In the genomic region with DNA sequence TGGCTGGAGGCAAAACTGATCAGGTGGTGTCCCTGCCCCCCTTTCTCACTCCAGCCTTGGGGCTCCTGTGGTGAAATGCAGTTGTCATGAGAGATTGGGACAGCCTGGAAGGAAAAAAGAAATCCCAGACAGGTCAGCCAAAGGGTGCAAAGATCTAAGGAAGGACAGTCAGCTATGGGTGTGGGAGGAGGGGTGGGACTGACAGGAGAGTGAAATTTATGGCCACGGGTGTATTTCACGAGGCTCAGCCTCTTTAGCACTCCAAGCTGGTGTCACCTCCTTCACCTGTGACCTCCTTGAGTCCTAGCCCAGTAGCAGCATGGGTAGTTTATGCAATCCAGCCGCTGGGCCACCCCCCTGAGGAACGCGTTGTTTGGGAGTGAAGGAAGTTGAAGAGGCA, we compare ENCODE assay signal across 11 mouse cellular contexts.
DNase-seq lines count a peak whose midpoint lies in the region; ATAC-seq lines count a peak whose summit lies in the region.
"Had no signal": no experiment of that assay in that cellular context is flagged by ENCODE, and none has a peak within 500 bp of the region (broad histone marks: within the 10 kb centered on the region; RNA-seq: fewer than 3 reads in every experiment).

No protein-coding gene starts in this region.

- H3K4me1 ChIP-seq in heart, embryonic 10.5 days: peaks cover 75% of the 10 kb centered on the region
- H3K4me1 ChIP-seq in intestine, embryonic 14.5 days (replicated peaks; ENCODE audit: control insufficient read depth, insufficient read depth, low read length): peaks cover 10% of the 10 kb centered on the region; the same call in 1 of the 2 replicates
- peaks cover 16% of the 10 kb centered on the region; the same call in 1 of the 2 replicates for H3K4me1 ChIP-seq in liver, embryonic 11.5 days (replicated peaks; ENCODE audit: control insufficient read depth, insufficient read depth, low read length)
- H3K4me1 ChIP-seq in forebrain, embryonic 11.5 days (replicated peaks; ENCODE audit: control insufficient read depth, insufficient read depth, low read length): no peaks in the 10 kb centered on the region; the same call in 1 of the 2 replicates
- peaks cover 29% of the 10 kb centered on the region for H3K4me1 ChIP-seq in hindbrain, embryonic 10.5 days (replicated peaks)

- WGBS in heart, embryonic 10.5 days: 28% methylated on average over 5 of the region's 5 CpGs
- 17% methylated on average over 5 of the region's 5 CpGs for WGBS in intestine, embryonic 14.5 days
- 40% methylated on average over 5 of the region's 5 CpGs for WGBS in liver, embryonic 11.5 days
- 79% methylated on average over 5 of the region's 5 CpGs for WGBS in forebrain, embryonic 11.5 days
- WGBS in hindbrain, embryonic 10.5 days: 60% methylated on average over 5 of the region's 5 CpGs

- no peaks in the 10 kb centered on the region for H3K27me3 ChIP-seq in heart, embryonic 10.5 days (ENCODE audit: insufficient read depth, poor library complexity, severe bottlenecking)
- no peaks in the 10 kb centered on the region for H3K27me3 ChIP-seq in intestine, embryonic 14.5 days (replicated peaks; ENCODE audit: control insufficient read depth, insufficient read depth, low read length)
- no peaks in the 10 kb centered on the region for H3K27me3 ChIP-seq in liver, embryonic 11.5 days (replicated peaks; ENCODE audit: control insufficient read depth, insufficient read depth, low read length)
- no peaks in the 10 kb centered on the region for H3K27me3 ChIP-seq in forebrain, embryonic 11.5 days (ENCODE audit: control insufficient read depth, insufficient read depth, low read length)
- no peaks in the 10 kb centered on the region for H3K27me3 ChIP-seq in hindbrain, embryonic 10.5 days (ENCODE audit: insufficient read depth, poor library complexity, severe bottlenecking)
- H3K27me3 ChIP-seq: midbrain, embryonic 12.5 days had no signal

- peak overlapping the region; percentile 77 for H3K27ac ChIP-seq in heart, embryonic 10.5 days
- no peak overlapping the region for H3K27ac ChIP-seq in intestine, embryonic 14.5 days (ENCODE audit: low read depth)
- no peak overlapping the region for H3K27ac ChIP-seq in liver, embryonic 11.5 days (ENCODE audit: low read depth, low read length)
- no peak overlapping the region for H3K27ac ChIP-seq in forebrain, embryonic 11.5 days (ENCODE audit: low read depth, low read length)
- no peak overlapping the region for H3K27ac ChIP-seq in hindbrain, embryonic 10.5 days
- H3K27ac ChIP-seq: midbrain, embryonic 12.5 days had no signal

- H3K4me3 ChIP-seq in heart, embryonic 10.5 days: peak overlapping the region; percentile 18; the same call in 1 of the 2 replicates
- no peak overlapping the region for H3K4me3 ChIP-seq in intestine, embryonic 14.5 days (ENCODE audit: low read depth, low read length)
- H3K4me3 ChIP-seq in liver, embryonic 11.5 days (ENCODE audit: low read depth, low read length): no peak overlapping the region
- no peak overlapping the region for H3K4me3 ChIP-seq in forebrain, embryonic 11.5 days (ENCODE audit: low read depth, low read length)
- H3K4me3 ChIP-seq in hindbrain, embryonic 10.5 days: no peak overlapping the region
- H3K4me3 ChIP-seq: midbrain, embryonic 12.5 days had no signal

- H3K36me3 ChIP-seq in heart, embryonic 10.5 days: no peaks in the 10 kb centered on the region
- H3K36me3 ChIP-seq in intestine, embryonic 14.5 days (ENCODE audit: control insufficient read depth, insufficient read depth, low read length): no peaks in the 10 kb centered on the region
- H3K36me3 ChIP-seq in liver, embryonic 11.5 days (ENCODE audit: control insufficient read depth, insufficient read depth, low read length): no peaks in the 10 kb centered on the region
- H3K36me3 ChIP-seq in forebrain, embryonic 11.5 days (ENCODE audit: control insufficient read depth, insufficient read depth, low read length): no peaks in the 10 kb centered on the region
- no peaks in the 10 kb centered on the region for H3K36me3 ChIP-seq in hindbrain, embryonic 10.5 days
- H3K36me3 ChIP-seq: midbrain, embryonic 12.5 days had no signal

- no peak; the same call in 1 of the 2 replicates for ATAC-seq in intestine, embryonic 14.5 days (replicated peaks; ENCODE audit: low FRiP score, low TSS enrichment, low read depth)
- 0 out of 2 replicates have a peak, but pooled peaks have one; percentile 21 for ATAC-seq in liver, embryonic 11.5 days (replicated peaks; ENCODE audit: low FRiP score)
- no peak for ATAC-seq in forebrain, embryonic 11.5 days (replicated peaks; ENCODE audit: low FRiP score)

- intact Hi-C loops in heart, postnatal 14 days (cut with DNase I): no loop called here

- H3K9ac ChIP-seq in intestine, embryonic 14.5 days (ENCODE audit: low read length): no peak overlapping the region
- no peak overlapping the region for H3K9ac ChIP-seq in liver, embryonic 11.5 days (ENCODE audit: low read depth, low read length)
- no peak overlapping the region for H3K9ac ChIP-seq in forebrain, embryonic 11.5 days (ENCODE audit: low read length)
- H3K9ac ChIP-seq: midbrain, embryonic 12.5 days had no signal

- H3K9me3 ChIP-seq in heart, embryonic 10.5 days: no peaks in the 10 kb centered on the region
- no peaks in the 10 kb centered on the region for H3K9me3 ChIP-seq in intestine, embryonic 14.5 days (ENCODE audit: control insufficient read depth, low read length)
- H3K9me3 ChIP-seq in liver, embryonic 11.5 days (ENCODE audit: control insufficient read depth, low read length): no peaks in the 10 kb centered on the region
- no peaks in the 10 kb centered on the region for H3K9me3 ChIP-seq in forebrain, embryonic 11.5 days (ENCODE audit: control insufficient read depth, low read length)
- no peaks in the 10 kb centered on the region for H3K9me3 ChIP-seq in hindbrain, embryonic 10.5 days
- H3K9me3 ChIP-seq: midbrain, embryonic 12.5 days had no signal

- H3K4me2 ChIP-seq in intestine, embryonic 14.5 days (ENCODE audit: low read length): no peak overlapping the region
- no peak overlapping the region for H3K4me2 ChIP-seq in liver, embryonic 11.5 days
- H3K4me2 ChIP-seq in forebrain, embryonic 11.5 days (ENCODE audit: low read depth, low read length, severe bottlenecking): no peak overlapping the region
- H3K4me2 ChIP-seq: midbrain, embryonic 12.5 days had no signal

- no peak for DNase-seq in heart, embryonic 10.5 days (ENCODE audit: low spot score)
- DNase-seq in heart, postnatal 14 days: no peak
- peak; percentile 25 for DNase-seq in adrenal gland, postnatal 25 days
- DNase-seq in intestine, embryonic 14.5 days (ENCODE audit: low spot score): peak; percentile 43
- no peak for DNase-seq in liver, embryonic 11.5 days (ENCODE audit: low spot score)
- no peak for DNase-seq in forebrain, embryonic 11.5 days (ENCODE audit: low spot score)
- DNase-seq in hindbrain, embryonic 10.5 days (ENCODE audit: low spot score): no peak
- no peak for DNase-seq in urinary bladder, postnatal 4 days (ENCODE audit: low spot score in 2 of 2)
- DNase-seq: cerebellum, postnatal 14 days; layer of hippocampus, postnatal 36 days had no signal

Comparison
In these comparisons a context has a peak if more than half of its experiments do, and no peak if none do; other contexts are left out.
1. DNase-seq: peak in adrenal gland, postnatal 25 days (single experiment) and intestine, embryonic 14.5 days (single experiment); none in heart, embryonic 10.5 days (single experiment), heart, postnatal 14 days (0 of 2), liver, embryonic 11.5 days (single experiment), forebrain, embryonic 11.5 days (single experiment), hindbrain, embryonic 10.5 days (single experiment) and urinary bladder, postnatal 4 days (0 of 2).